Mouse (Mus musculus): ENCODE data around the gene Eif2b3. TPM values are rescaled to one million over a fixed set of nuclear protein-coding genes. Genes with fewer than 3 reads are reported as not detected.

The Eif2b3 gene
- total RNA-seq, 1 experiment from 2014 or later, result 21.2 TPM

GRCm38 (mm10) chr4:117058512-117058911 lies 39.3 kb downstream of the Eif2b3 start:
- no peak for ATAC-seq (replicated peaks in 1 of 2; ENCODE audit: insufficient read depth in 1 of 2, low FRiP score in 2 of 2, low TSS enrichment in 1 of 2, low read depth in 1 of 2, poor library complexity in 2 of 2, severe bottlenecking in 2 of 2)

- ATAC-seq (replicated peaks in 1 of 2; ENCODE audit: insufficient read depth in 1 of 2, low FRiP score in 2 of 2, low TSS enrichment in 1 of 2, low read depth in 1 of 2, poor library complexity in 2 of 2, severe bottlenecking in 2 of 2), result no peak
These were observed 43.6 kb downstream of the Eif2b3 start for GRCm38 (mm10) chr4:117062700-117063390.

- ATAC-seq (replicated peaks in 1 of 2; ENCODE audit: insufficient read depth in 1 of 2, low FRiP score in 2 of 2, low TSS enrichment in 1 of 2, low read depth in 1 of 2, poor library complexity in 2 of 2, severe bottlenecking in 2 of 2), result no peak
These were observed 48.8 kb downstream of the Eif2b3 start for GRCm38 (mm10) chr4:117068035-117068434.

GRCm38 (mm10) chr4:117069647-117070046 lies 50.4 kb downstream of the Eif2b3 start:
- ATAC-seq (replicated peaks in 1 of 2; ENCODE audit: insufficient read depth in 1 of 2, low FRiP score in 2 of 2, low TSS enrichment in 1 of 2, low read depth in 1 of 2, poor library complexity in 2 of 2, severe bottlenecking in 2 of 2), result no peak

- no peak for ATAC-seq (replicated peaks in 1 of 2; ENCODE audit: insufficient read depth in 1 of 2, low FRiP score in 2 of 2, low TSS enrichment in 1 of 2, low read depth in 1 of 2, poor library complexity in 2 of 2, severe bottlenecking in 2 of 2)
These were observed 51.4 kb downstream of the Eif2b3 start for GRCm38 (mm10) chr4:117070624-117071023.

GRCm38 (mm10) chr4:117071183-117071582 lies 52.0 kb downstream of the Eif2b3 start:
- ATAC-seq (replicated peaks in 1 of 2; ENCODE audit: insufficient read depth in 1 of 2, low FRiP score in 2 of 2, low TSS enrichment in 1 of 2, low read depth in 1 of 2, poor library complexity in 2 of 2, severe bottlenecking in 2 of 2), result no peak

GRCm38 (mm10) chr4:117087948-117088640 lies 68.9 kb downstream of the Eif2b3 start:
- no peak for ATAC-seq (replicated peaks in 1 of 2; ENCODE audit: insufficient read depth in 1 of 2, low FRiP score in 2 of 2, low TSS enrichment in 1 of 2, low read depth in 1 of 2, poor library complexity in 2 of 2, severe bottlenecking in 2 of 2)

GRCm38 (mm10) chr4:117090586-117090985 lies 71.4 kb downstream of the Eif2b3 start:
- ATAC-seq (replicated peaks in 1 of 2; ENCODE audit: insufficient read depth in 1 of 2, low FRiP score in 2 of 2, low TSS enrichment in 1 of 2, low read depth in 1 of 2, poor library complexity in 2 of 2, severe bottlenecking in 2 of 2), result no peak

GRCm38 (mm10) chr4:117094626-117095361 lies 75.6 kb downstream of the Eif2b3 start:
- no peak for ATAC-seq (replicated peaks in 1 of 2; ENCODE audit: insufficient read depth in 1 of 2, low FRiP score in 2 of 2, low TSS enrichment in 1 of 2, low read depth in 1 of 2, poor library complexity in 2 of 2, severe bottlenecking in 2 of 2)

GRCm38 (mm10) chr4:117095551-117096452 lies 76.6 kb downstream of the Eif2b3 start, which contains the start of gene Ptch2:
Ptch2 (plus strand) TSS chr4:117096075.
- ATAC-seq (replicated peaks in 1 of 2; ENCODE audit: insufficient read depth in 1 of 2, low FRiP score in 2 of 2, low TSS enrichment in 1 of 2, low read depth in 1 of 2, poor library complexity in 2 of 2, severe bottlenecking in 2 of 2), result peak; percentile 22 to 56; a peak in 2 of 4 replicates

GRCm38 (mm10) chr4:117096666-117097065 lies 77.5 kb downstream of the Eif2b3 start:
- ATAC-seq (replicated peaks in 1 of 2; ENCODE audit: insufficient read depth in 1 of 2, low FRiP score in 2 of 2, low TSS enrichment in 1 of 2, low read depth in 1 of 2, poor library complexity in 2 of 2, severe bottlenecking in 2 of 2), result no peak

GRCm38 (mm10) chr4:117097969-117098763 lies 79.0 kb downstream of the Eif2b3 start:
- no peak for ATAC-seq (replicated peaks in 1 of 2; ENCODE audit: insufficient read depth in 1 of 2, low FRiP score in 2 of 2, low TSS enrichment in 1 of 2, low read depth in 1 of 2, poor library complexity in 2 of 2, severe bottlenecking in 2 of 2)

- ATAC-seq (replicated peaks in 1 of 2; ENCODE audit: insufficient read depth in 1 of 2, low FRiP score in 2 of 2, low TSS enrichment in 1 of 2, low read depth in 1 of 2, poor library complexity in 2 of 2, severe bottlenecking in 2 of 2), result no peak
These were observed 79.5 kb downstream of the Eif2b3 start for GRCm38 (mm10) chr4:117098764-117099036.

GRCm38 (mm10) chr4:117100036-117100435 lies 80.8 kb downstream of the Eif2b3 start:
- no peak for ATAC-seq (replicated peaks in 1 of 2; ENCODE audit: insufficient read depth in 1 of 2, low FRiP score in 2 of 2, low TSS enrichment in 1 of 2, low read depth in 1 of 2, poor library complexity in 2 of 2, severe bottlenecking in 2 of 2)

- 0 out of 4 replicates have a peak, but pooled peaks of 1 of the 2 experiments have one; percentile 14 for ATAC-seq (replicated peaks in 1 of 2; ENCODE audit: insufficient read depth in 1 of 2, low FRiP score in 2 of 2, low TSS enrichment in 1 of 2, low read depth in 1 of 2, poor library complexity in 2 of 2, severe bottlenecking in 2 of 2)
These were observed 82.0 kb downstream of the Eif2b3 start for GRCm38 (mm10) chr4:117101218-117101617.

- ATAC-seq (replicated peaks in 1 of 2; ENCODE audit: insufficient read depth in 1 of 2, low FRiP score in 2 of 2, low TSS enrichment in 1 of 2, low read depth in 1 of 2, poor library complexity in 2 of 2, severe bottlenecking in 2 of 2), result no peak
These were observed 85.5 kb downstream of the Eif2b3 start for GRCm38 (mm10) chr4:117104672-117105071.

- ATAC-seq (replicated peaks in 1 of 2; ENCODE audit: insufficient read depth in 1 of 2, low FRiP score in 2 of 2, low TSS enrichment in 1 of 2, low read depth in 1 of 2, poor library complexity in 2 of 2, severe bottlenecking in 2 of 2), result no peak
These were observed 85.9 kb downstream of the Eif2b3 start for GRCm38 (mm10) chr4:117105127-117105526.
